Mouse (Mus musculus): Measurements from ENCODE around the gene Lrat. TPM values are rescaled to one million over a fixed set of nuclear protein-coding genes. Genes with fewer than 3 reads are reported as not detected.

The Lrat gene
- polyA plus RNA-seq, 1 experiment, result 4.4 TPM

DNA sequence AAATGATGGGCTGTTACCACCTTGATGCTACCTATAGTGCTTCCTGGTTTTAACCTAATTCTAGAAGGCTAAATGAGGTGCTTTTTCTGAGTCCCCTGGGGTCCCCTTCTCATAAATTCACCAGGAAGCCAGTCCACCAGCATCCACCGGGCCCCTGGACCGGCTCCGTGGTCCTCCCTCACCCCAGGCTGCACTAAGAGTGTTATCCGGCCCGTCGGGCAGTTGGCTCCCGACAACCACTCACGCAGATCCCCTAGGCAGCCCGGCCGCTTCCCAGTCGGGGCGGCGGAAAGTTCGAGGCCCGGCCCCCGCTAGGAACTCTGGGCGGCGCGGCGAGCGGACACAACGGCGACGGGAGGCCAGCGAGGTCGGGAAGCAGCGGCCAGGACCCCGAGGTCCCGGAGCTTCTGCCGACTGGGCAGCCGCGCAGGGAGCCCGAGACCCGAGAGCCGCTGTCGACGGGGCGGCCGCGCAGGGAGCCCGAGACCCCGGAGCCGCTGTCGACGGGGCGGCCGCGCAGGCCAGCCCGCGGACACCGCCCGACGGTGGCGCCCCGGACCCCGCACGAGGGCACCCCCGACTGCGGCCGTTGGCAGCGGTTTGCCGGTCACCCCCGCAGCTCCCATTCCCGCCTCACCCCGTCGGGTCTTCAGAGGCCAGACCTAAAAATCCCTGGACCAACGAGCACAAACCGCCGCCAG lies 28.0 kb downstream of the Lrat start:
- H3K4me1 ChIP-seq (ENCODE audit: control insufficient read depth, insufficient read depth, insufficient read length, low read length), result peaks cover 7% of the 10 kb centered on the region
- WGBS, result 30% methylated on average over 53 of the region's 69 CpGs
- no peaks in the 10 kb centered on the region for H3K36me3 ChIP-seq (ENCODE audit: control insufficient read depth, insufficient read depth, low read length)
- no peak overlapping the region for H3K27ac ChIP-seq (ENCODE audit: insufficient read depth, low read depth, low read length)
- H3K27me3 ChIP-seq (ENCODE audit: control insufficient read depth, insufficient read depth, low read length), result peaks cover 16% of the 10 kb centered on the region
- no peak for TF ChIP-seq POLR2A (IDR thresholded peaks at IDR 0.05; ENCODE audit: low read depth, low read length)
- TF ChIP-seq CTCF (IDR thresholded peaks at IDR 0.05; ENCODE audit: extremely low read depth, insufficient read length, insufficient replicate concordance, low read depth, low read length), result no peak
- H3K4me3 ChIP-seq (ENCODE audit: low read depth, low read length), result peak overlapping the region; percentile 46

DNA sequence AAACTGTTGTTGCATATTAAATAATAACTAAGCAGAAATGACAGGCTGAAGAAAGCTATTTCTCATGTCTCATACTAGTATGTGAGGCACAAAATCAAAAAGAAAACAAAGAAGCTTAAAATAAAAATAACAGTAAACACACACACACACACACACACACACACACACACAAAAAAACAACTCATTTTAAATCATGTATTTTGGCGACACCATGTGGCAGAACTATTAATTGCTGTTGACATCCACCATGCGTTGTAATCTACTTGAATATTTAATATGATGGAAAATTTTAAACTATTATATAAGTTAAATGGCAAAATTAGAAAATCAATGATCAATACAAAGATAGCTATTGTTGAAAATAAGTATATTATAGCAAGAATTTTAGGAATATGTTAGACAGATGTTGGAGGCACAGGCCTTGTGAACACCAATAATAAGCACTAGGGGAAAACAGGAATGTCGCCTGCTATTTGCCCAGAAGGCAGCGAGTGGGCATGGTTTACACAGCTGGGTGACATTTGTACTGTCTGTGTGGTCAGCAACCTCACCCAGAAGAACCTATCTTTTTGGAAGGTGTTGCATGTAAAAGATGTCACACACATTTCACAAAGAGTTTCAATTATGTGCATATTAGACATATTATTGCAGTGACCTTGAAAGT lies 46.2 kb downstream of the Lrat start:
- Histone ChIP-seq H3K36me3 (ENCODE audit: control insufficient read depth, insufficient read depth, low read length) (no peaks in the 10 kb centered on the region), H3K4me3 (ENCODE audit: low read depth, low read length) (no peak overlapping the region), H3K4me1 (ENCODE audit: control insufficient read depth, insufficient read depth, insufficient read length, low read length) (no peaks in the 10 kb centered on the region), H3K27me3 (ENCODE audit: control insufficient read depth, insufficient read depth, low read length) (no peaks in the 10 kb centered on the region), H3K27ac (ENCODE audit: insufficient read depth, low read depth, low read length) (no peak overlapping the region)
- WGBS, result 20% methylated on average over 4 of the region's 4 CpGs
- TF ChIP-seq CTCF (IDR thresholded peaks at IDR 0.05; ENCODE audit: extremely low read depth, insufficient read length, insufficient replicate concordance, low read depth, low read length) (no peak), POLR2A (IDR thresholded peaks at IDR 0.05; ENCODE audit: low read depth, low read length) (no peak)

Other genes with a start within 250 kb of the Lrat start
- not detected in 2 replicates for gene Rbm46, start 27.5 kb downstream of the Lrat start, polyA plus RNA-seq (2012; rRNA removed)
- not detected in 2 replicates for gene Fgg, start 103.8 kb upstream of the Lrat start, polyA plus RNA-seq (2012; rRNA removed)
- gene Fga, start 122.1 kb upstream of the Lrat start, polyA plus RNA-seq (2012; rRNA removed), result not detected in 2 replicates
- gene Fgb, start 145.9 kb upstream of the Lrat start, polyA plus RNA-seq (2012; rRNA removed), result not detected in 2 replicates
- 9.0 and 18.6 TPM in 2 replicates for gene Plrg1, start 151.5 kb upstream of the Lrat start, polyA plus RNA-seq (2012; rRNA removed)
- 0.06 and 0.09 TPM in 2 replicates for gene Dchs2, start 224.0 kb upstream of the Lrat start, polyA plus RNA-seq (2012; rRNA removed)